Mouse (Mus musculus): ENCODE data around the gene Mmd. TPM values are rescaled to one million over a fixed set of nuclear protein-coding genes. Genes with fewer than 3 reads are reported as not detected.

The Mmd gene
- polyA plus RNA-seq, 1 experiment from 2014 or later: 80.6 TPM

DNA sequence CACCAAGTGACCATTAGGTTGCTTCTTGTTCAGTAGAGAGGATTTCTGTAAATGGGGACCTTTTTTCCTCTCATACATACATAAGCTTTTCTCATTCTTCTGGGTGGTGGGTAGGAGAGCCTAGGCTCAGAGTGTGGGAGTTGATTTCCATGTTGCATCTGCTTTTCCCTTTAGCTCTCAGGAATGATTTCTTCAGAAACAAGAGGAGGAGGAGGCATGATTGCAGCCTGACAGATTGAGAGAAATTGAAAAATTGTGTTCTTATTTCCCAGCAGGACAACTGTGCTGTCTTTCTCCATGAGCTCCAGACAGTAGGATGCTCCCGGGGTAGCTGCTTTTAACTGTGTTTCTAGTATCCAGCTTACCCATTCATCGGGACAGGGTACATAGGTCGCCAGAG, 5.3 kb downstream of the Mmd start:
- WGBS: 89% methylated on average over 3 of the region's 3 CpGs
- Histone ChIP-seq H3K4me2 (ENCODE audit: low read depth, low read length) (no peak overlapping the region), H3K4me1 (ENCODE audit: control insufficient read depth, insufficient read depth, low read length) (0 out of 2 replicates have a peak, but pooled peaks cover 10% of the 10 kb centered on the region), H3K9me3 (ENCODE audit: control insufficient read depth, low read length) (no peaks in the 10 kb centered on the region), H3K9ac (replicated peaks; ENCODE audit: low read depth, low read length) (no peak overlapping the region), H3K4me3 (ENCODE audit: low read depth, low read length) (no peak overlapping the region), H3K27me3 (ENCODE audit: control insufficient read depth, insufficient read depth, low read length) (no peaks in the 10 kb centered on the region), H3K36me3 (ENCODE audit: control insufficient read depth, insufficient read depth, low read length) (no peaks in the 10 kb centered on the region), H3K27ac (ENCODE audit: low read depth, low read length) (no peak overlapping the region)
- ATAC-seq (ENCODE audit: low read depth): no peak

GRCm38 (mm10) chr11:90255687-90256086, 6.4 kb downstream of the Mmd start:
- Histone ChIP-seq H3K4me2 (ENCODE audit: low read depth, low read length) (no peak overlapping the region), H3K36me3 (ENCODE audit: control insufficient read depth, insufficient read depth, low read length) (peaks cover 7% of the 10 kb centered on the region), H3K9ac (replicated peaks; ENCODE audit: low read depth, low read length) (no peak overlapping the region), H3K27ac (ENCODE audit: low read depth, low read length) (no peak overlapping the region), H3K9me3 (ENCODE audit: control insufficient read depth, low read length) (no peaks in the 10 kb centered on the region), H3K4me3 (ENCODE audit: low read depth, low read length) (no peak overlapping the region), H3K27me3 (ENCODE audit: control insufficient read depth, insufficient read depth, low read length) (no peaks in the 10 kb centered on the region), H3K4me1 (ENCODE audit: control insufficient read depth, insufficient read depth, low read length) (0 out of 2 replicates have a peak, but pooled peaks cover 5% of the 10 kb centered on the region)
- 74% methylated on average over 6 of the region's 6 CpGs for WGBS
- ATAC-seq (ENCODE audit: low read depth): no peak

- no peaks in the 10 kb centered on the region for H3K27me3 ChIP-seq (ENCODE audit: control insufficient read depth, insufficient read depth, low read length)
- 92% methylated on average over 16 of the region's 16 CpGs for WGBS
Measured at GRCm38 (mm10) chr11:90256833-90257525, 7.7 kb downstream of the Mmd start.

DNA sequence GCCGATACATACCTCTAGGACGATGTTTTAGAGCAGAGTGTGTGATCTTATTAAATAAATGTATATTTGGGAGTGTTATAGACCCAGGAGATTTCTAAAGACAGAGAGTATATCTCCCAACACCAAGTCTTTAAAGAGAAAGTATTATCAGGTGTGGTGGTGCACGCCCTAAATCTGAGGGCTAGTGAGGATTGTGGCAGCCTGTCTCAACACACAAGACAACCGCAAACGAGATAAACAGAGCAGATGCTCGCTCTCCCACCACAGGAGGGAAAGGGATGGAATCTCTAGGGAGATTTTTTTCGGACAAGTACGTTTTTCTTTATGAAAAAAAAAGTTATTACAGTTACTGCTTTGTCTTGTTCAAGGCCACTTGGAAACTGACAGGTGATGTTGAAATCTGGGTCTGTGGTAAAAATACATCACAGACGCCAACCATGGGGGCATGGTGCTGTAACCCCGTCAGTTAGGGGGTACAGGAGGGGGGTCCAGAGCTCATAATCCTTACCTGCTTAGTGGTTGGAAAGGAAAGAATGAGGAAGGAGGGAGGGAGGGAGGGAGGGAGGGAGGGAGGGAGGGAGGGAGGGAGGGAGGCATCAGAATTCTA, 9.2 kb downstream of the Mmd start:
- Histone ChIP-seq H3K9me3 (ENCODE audit: control insufficient read depth, low read length) (no peaks in the 10 kb centered on the region), H3K4me1 (ENCODE audit: control insufficient read depth, insufficient read depth, low read length) (no peaks in the 10 kb centered on the region), H3K27me3 (ENCODE audit: control insufficient read depth, insufficient read depth, low read length) (no peaks in the 10 kb centered on the region), H3K4me3 (ENCODE audit: low read depth, low read length) (no peak overlapping the region), H3K9ac (replicated peaks; ENCODE audit: low read depth, low read length) (no peak overlapping the region), H3K4me2 (ENCODE audit: low read depth, low read length) (no peak overlapping the region), H3K36me3 (ENCODE audit: control insufficient read depth, insufficient read depth, low read length) (peaks cover 25% of the 10 kb centered on the region), H3K27ac (ENCODE audit: low read depth, low read length) (no peak overlapping the region)
- ATAC-seq (ENCODE audit: low read depth): no peak
- 88% methylated on average over 10 of the region's 10 CpGs for WGBS

More at GRCm38 (mm10) chr11:90256833-90257525, 7.7 kb downstream of the Mmd start:
- Histone ChIP-seq H3K36me3 (ENCODE audit: control insufficient read depth, insufficient read depth, low read length) (peaks cover 14% of the 10 kb centered on the region), H3K4me3 (ENCODE audit: low read depth, low read length) (no peak overlapping the region), H3K4me1 (ENCODE audit: control insufficient read depth, insufficient read depth, low read length) (no peaks in the 10 kb centered on the region), H3K27ac (ENCODE audit: low read depth, low read length) (no peak overlapping the region), H3K9ac (replicated peaks; ENCODE audit: low read depth, low read length) (no peak overlapping the region), H3K9me3 (ENCODE audit: control insufficient read depth, low read length) (no peaks in the 10 kb centered on the region), H3K4me2 (ENCODE audit: low read depth, low read length) (no peak overlapping the region)
- ATAC-seq (ENCODE audit: low read depth): no peak

GRCm38 (mm10) chr11:90259071-90259470, 9.8 kb downstream of the Mmd start:
- Histone ChIP-seq H3K4me3 (ENCODE audit: low read depth, low read length) (no peak overlapping the region), H3K9me3 (ENCODE audit: control insufficient read depth, low read length) (no peaks in the 10 kb centered on the region), H3K9ac (replicated peaks; ENCODE audit: low read depth, low read length) (no peak overlapping the region), H3K27me3 (ENCODE audit: control insufficient read depth, insufficient read depth, low read length) (no peaks in the 10 kb centered on the region), H3K27ac (ENCODE audit: low read depth, low read length) (no peak overlapping the region), H3K4me2 (ENCODE audit: low read depth, low read length) (no peak overlapping the region), H3K4me1 (ENCODE audit: control insufficient read depth, insufficient read depth, low read length) (no peaks in the 10 kb centered on the region), H3K36me3 (ENCODE audit: control insufficient read depth, insufficient read depth, low read length) (peaks cover 25% of the 10 kb centered on the region)
- no peak for ATAC-seq (ENCODE audit: low read depth)
- 66% methylated on average over 4 of the region's 4 CpGs for WGBS

DNA sequence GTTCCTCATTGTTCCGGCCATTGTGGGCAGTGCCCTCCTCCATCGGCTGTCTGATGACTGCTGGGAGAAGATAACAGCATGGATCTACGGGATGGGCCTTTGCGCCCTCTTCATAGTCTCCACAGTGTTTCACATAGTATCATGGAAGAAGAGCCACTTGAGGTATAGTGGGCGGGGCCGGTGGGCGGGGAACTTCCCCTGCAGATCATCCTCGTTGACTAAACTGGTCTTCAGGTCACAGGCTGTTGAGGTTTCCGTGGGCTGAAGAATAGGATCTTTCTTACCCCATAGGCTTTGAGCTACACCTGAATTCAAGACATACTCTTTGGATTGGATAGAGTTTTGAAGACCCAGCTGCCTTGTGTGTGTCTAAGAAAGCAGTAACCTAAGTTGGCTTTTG, 10.6 kb downstream of the Mmd start:
- H3K4me1 ChIP-seq (ENCODE audit: control insufficient read depth, insufficient read depth, low read length): no peaks in the 10 kb centered on the region
- no peaks in the 10 kb centered on the region for H3K27me3 ChIP-seq (ENCODE audit: control insufficient read depth, insufficient read depth, low read length)
- H3K9ac ChIP-seq (replicated peaks; ENCODE audit: low read depth, low read length): no peak overlapping the region
- no peak overlapping the region for H3K4me2 ChIP-seq (ENCODE audit: low read depth, low read length)
- no peaks in the 10 kb centered on the region for H3K9me3 ChIP-seq (ENCODE audit: control insufficient read depth, low read length)
- no peak for ATAC-seq (ENCODE audit: low read depth)
- no peak overlapping the region for H3K4me3 ChIP-seq (ENCODE audit: low read depth, low read length)
- 86% methylated on average over 9 of the region's 9 CpGs for WGBS
- no peak overlapping the region for H3K27ac ChIP-seq (ENCODE audit: low read depth, low read length)
- peaks cover 25% of the 10 kb centered on the region for H3K36me3 ChIP-seq (ENCODE audit: control insufficient read depth, insufficient read depth, low read length)

DNA sequence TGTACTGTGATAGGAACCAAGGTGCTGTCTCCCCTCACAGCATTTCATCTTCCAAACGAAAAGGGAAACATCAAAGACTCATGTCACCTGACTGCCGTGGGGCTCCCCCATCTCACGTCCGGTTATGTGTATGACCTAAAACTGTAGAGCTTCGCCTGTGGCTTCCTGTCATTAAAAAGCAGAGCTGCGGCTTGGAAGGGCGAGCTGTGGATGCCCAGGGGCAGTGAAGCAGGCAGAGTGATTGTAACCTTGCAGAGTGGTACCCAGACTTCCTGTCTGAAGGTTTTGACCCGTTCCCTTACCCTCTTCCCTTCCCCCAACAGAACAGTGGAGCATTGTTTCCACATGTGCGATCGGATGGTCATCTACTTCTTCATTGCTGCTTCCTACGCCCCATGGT, 14.9 kb downstream of the Mmd start:
- peaks cover 29% of the 10 kb centered on the region for H3K36me3 ChIP-seq (ENCODE audit: control insufficient read depth, insufficient read depth, low read length)
- no peak for ATAC-seq (ENCODE audit: low read depth)

DNA sequence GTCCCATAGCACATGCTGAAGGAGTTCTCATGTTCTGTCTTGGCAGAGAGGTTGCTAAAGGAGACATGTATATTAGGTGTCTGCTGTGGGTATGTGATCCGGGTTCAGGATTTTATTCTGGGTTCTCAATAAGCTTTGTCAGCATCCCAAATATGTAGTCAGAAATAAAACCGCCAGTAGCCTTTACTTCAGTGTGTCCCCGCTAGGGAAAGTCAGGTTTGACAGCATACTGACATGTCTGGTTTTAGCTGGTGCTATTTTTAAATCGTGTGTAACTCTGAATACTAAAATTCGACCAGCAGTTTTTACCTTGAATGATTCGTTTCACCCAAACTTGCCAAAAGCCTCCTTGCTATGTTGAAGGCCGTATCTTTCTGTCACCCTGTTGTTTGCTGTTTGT, 16.3 kb downstream of the Mmd start:
- no peaks in the 10 kb centered on the region for H3K9me3 ChIP-seq (ENCODE audit: control insufficient read depth, low read length)
- WGBS: 91% methylated on average over 7 of the region's 7 CpGs
- 0 out of 2 replicates have a peak, but pooled peaks cover 3% of the 10 kb centered on the region for H3K4me1 ChIP-seq (ENCODE audit: control insufficient read depth, insufficient read depth, low read length)
- H3K9ac ChIP-seq (replicated peaks; ENCODE audit: low read depth, low read length): no peak overlapping the region
- no peak overlapping the region for H3K4me2 ChIP-seq (ENCODE audit: low read depth, low read length)
- no peaks in the 10 kb centered on the region for H3K27me3 ChIP-seq (ENCODE audit: control insufficient read depth, insufficient read depth, low read length)
- ATAC-seq (ENCODE audit: low read depth): no peak
- no peak overlapping the region for H3K4me3 ChIP-seq (ENCODE audit: low read depth, low read length)
- H3K36me3 ChIP-seq (ENCODE audit: control insufficient read depth, insufficient read depth, low read length): peaks cover 23% of the 10 kb centered on the region
- H3K27ac ChIP-seq (ENCODE audit: low read depth, low read length): no peak overlapping the region

More for the DNA sequence above, 14.9 kb downstream of the Mmd start:
- 84% methylated on average over 10 of the region's 11 CpGs for WGBS
- Histone ChIP-seq H3K4me1 (ENCODE audit: control insufficient read depth, insufficient read depth, low read length) (0 out of 2 replicates have a peak, but pooled peaks cover 1% of the 10 kb centered on the region), H3K4me2 (ENCODE audit: low read depth, low read length) (no peak overlapping the region), H3K27ac (ENCODE audit: low read depth, low read length) (no peak overlapping the region), H3K4me3 (ENCODE audit: low read depth, low read length) (no peak overlapping the region), H3K9ac (replicated peaks; ENCODE audit: low read depth, low read length) (no peak overlapping the region), H3K9me3 (ENCODE audit: control insufficient read depth, low read length) (no peaks in the 10 kb centered on the region), H3K27me3 (ENCODE audit: control insufficient read depth, insufficient read depth, low read length) (no peaks in the 10 kb centered on the region)

DNA sequence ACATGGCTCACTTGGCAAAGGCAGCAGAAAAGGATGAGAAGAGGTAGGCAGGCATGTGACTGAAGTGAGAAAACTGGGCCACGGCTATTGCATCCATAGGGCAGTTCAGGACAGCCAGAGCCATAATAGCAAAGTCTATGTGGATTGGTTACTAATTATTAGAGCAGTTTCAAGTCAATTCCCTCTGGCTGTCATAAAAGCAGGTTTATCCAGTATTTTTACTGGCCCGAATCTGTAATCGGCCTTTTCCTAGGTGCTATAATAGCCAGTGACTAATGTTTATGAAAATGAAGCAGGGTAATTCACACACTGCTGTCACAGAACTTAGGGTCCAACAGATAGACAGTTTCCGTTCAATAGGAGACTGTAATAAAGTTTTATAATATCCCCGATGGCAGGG, 19.7 kb downstream of the Mmd start:
- 27% methylated on average over 5 of the region's 5 CpGs for WGBS
- Histone ChIP-seq H3K27me3 (ENCODE audit: control insufficient read depth, insufficient read depth, low read length) (no peaks in the 10 kb centered on the region), H3K4me2 (ENCODE audit: low read depth, low read length) (no peak overlapping the region), H3K27ac (ENCODE audit: low read depth, low read length) (no peak overlapping the region), H3K4me3 (ENCODE audit: low read depth, low read length) (no peak overlapping the region), H3K4me1 (ENCODE audit: control insufficient read depth, insufficient read depth, low read length) (0 out of 2 replicates have a peak, but pooled peaks cover 3% of the 10 kb centered on the region), H3K36me3 (ENCODE audit: control insufficient read depth, insufficient read depth, low read length) (peaks cover 4% of the 10 kb centered on the region; the same call in 1 of the 2 replicates), H3K9ac (replicated peaks; ENCODE audit: low read depth, low read length) (no peak overlapping the region), H3K9me3 (ENCODE audit: control insufficient read depth, low read length) (no peaks in the 10 kb centered on the region)
- no peak for ATAC-seq (ENCODE audit: low read depth)
